Mouse (Mus musculus) kidney, adult 11 months (tissue): Measurements from ENCODE around the gene Ppp1r9b.

ENCODE experiments used
- DNase-seq: peaks from one replicate; pipeline ENCODE4 v3.0.0; 2022

Ppp1r9b gene

GRCm38 (mm10) chr11:94978178-94978915, 12.5 kb upstream of the Ppp1r9b start:
- no peak for DNase-seq

- peak; percentile 92 for DNase-seq
Observed at GRCm38 (mm10) chr11:94978947-94979346, 11.9 kb upstream of the Ppp1r9b start.

DNA sequence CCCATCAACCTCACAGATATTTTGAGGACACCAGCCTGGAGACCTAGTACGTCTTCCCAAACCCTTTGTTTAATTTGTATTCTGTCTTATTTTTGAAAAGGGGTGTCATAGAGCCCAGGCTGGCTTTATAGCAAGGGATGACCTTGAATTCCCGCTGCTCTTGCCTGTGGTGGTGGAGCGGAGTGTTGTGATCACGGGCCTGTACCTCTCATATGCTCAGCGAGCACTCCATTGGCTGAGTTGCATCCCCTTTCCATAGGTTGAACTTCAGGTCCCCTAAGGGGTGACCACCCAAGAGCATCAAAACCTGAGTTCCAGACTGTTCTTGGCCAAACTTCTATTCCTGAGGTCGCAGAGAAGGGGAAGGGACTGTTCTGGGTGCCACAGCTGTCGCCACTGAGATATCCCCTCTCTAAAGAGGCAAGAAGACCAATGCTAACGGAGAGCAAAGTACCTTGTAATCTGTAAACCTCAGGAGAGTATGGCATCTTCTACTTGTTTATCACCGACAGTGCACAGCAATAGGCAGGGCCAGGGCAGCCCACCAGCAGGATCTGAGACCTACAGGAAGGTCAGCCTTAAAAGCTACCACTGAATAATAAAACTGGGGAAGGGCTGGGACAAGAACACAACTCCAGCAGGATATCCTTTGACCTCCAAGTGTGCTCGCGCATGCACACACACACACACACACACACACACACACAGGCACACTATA, 11.2 kb upstream of the Ppp1r9b start:
- no peak for DNase-seq

DNA sequence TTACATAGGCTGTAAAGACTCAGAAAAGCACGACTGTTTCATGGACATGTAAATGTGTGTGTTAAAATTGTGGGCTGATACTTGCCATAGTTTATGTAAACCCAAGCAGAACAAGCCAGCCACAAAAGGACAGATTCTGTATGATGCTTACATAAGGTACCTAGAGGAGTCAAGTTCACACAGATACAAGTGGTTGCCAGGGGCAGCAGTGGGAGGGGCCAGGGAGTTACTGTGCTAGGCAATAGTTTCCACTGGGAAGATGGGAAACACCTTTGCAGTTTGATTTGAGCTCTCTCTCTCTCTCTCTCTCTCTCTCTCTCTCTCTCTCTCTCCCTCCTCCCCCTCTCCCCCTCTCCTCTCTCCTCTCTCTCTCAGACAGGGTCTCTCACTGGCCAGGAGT, 5.7 kb upstream of the Ppp1r9b start:
- DNase-seq: no peak

DNA sequence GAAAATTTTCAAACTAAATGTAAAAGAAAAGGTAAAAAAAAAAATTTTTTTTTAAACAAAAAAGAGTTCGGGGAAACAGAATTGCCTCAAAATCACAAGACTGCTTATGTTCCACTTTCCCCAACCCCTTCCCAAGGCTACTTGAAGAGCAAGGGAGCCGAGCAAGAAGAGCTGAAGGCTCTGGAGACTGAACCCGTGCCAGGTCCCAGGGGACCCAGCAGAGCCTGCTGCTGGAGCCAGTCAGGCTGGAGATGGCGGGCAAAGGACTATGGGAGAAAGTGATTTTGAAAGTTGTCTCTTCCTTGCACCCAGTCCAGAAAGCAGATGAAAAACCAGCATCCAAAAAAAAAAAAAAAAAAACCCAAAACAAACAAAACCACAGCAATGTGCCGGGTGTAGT, 5.0 kb upstream of the Ppp1r9b start:
- DNase-seq: no peak

DNA sequence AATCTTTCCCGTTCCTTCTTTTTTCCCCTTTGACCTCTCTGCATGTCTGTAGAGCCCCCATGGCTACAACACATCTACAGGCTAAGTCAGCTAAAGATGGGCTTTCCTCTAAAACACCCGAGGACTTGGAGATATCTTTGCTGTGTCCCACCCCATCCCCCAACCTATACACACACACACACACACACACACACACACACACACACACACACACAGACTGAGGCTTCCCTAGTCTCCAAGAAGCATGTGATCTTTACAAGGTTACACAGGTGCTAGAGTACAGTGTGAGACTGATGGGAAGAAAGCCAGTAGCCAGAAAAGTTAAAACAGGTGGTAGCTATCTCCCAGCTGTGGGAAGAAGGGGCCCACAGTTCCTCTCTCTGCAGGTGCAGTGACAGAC, 4.4 kb upstream of the Ppp1r9b start:
- no peak for DNase-seq

DNA sequence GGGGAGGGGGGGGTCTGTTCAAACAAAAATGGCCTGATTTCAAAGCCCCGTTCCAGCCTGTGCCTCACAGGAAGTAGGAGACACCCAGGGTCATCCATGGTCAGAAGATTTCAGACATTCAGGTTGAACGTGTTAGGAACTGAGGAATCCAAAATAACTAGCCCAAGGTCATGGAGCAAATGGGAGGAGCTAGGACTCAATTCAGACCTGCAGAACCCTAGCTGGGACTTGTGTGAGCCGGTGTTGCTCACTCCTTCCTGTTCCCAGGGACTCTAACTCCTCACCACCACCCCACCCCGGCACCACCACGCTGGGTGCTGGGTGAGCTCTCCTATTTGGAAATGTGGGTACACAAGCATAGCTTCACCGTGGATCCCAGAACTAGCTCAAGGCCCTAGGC, 3.5 kb upstream of the Ppp1r9b start:
- DNase-seq: no peak

DNA sequence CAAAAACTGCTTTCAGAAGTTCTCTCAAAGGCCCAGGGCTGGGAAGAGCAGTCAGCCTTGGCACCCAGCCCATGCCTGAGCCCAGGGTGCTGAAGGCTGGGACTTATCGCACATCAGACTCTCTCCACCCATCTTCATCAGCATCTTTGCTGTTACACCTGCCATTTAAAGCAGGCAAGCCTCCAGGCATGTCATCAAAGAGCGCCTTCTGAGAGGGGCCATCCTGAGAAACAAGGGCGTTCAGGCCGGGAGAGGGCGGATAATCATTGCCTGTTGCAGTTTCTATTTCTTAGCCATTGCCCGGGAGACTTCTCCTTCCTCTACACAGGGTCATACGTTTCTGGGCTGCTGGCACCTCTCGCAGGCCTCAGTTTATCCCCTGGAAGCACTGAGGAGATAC, 3.0 kb upstream of the Ppp1r9b start:
- no peak for DNase-seq

- no peak for DNase-seq
Observed at GRCm38 (mm10) chr11:94988780-94989561, 1.9 kb upstream of the Ppp1r9b start.

- peak; percentile 84 for DNase-seq
Observed at GRCm38 (mm10) chr11:94989562-94990017, 1.2 kb upstream of the Ppp1r9b start.

DNA sequence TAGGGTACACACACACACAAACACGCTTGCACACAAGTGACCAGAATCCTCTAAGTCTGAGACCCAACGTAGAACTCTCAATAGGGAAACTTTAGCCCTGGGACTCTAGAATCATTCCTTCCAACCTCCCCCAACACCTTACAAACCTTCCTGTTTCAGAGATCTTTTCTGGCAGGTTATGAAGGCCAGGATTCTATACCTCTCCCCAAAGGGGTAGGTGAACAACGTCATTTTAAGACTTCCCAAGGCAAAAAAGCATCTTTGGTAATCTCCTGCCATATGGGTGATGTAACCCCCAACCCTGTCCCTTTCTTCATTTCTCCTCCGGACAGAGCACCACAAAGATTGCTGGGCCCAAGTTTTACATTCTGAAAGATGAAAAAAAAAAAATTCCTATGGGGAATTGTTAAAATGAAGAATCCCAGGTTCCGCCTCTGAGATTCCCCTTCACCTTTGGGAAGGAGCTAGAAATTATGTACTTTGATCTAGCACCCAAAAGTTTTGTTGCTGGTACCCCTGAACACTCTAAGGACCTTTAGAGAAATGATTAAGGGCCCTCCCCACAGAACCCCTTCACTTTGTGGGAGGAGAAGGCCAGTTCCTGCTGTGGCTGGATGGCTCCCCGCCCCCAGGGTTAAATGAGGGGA, 610 bp upstream of the Ppp1r9b start:
- no peak for DNase-seq

DNA sequence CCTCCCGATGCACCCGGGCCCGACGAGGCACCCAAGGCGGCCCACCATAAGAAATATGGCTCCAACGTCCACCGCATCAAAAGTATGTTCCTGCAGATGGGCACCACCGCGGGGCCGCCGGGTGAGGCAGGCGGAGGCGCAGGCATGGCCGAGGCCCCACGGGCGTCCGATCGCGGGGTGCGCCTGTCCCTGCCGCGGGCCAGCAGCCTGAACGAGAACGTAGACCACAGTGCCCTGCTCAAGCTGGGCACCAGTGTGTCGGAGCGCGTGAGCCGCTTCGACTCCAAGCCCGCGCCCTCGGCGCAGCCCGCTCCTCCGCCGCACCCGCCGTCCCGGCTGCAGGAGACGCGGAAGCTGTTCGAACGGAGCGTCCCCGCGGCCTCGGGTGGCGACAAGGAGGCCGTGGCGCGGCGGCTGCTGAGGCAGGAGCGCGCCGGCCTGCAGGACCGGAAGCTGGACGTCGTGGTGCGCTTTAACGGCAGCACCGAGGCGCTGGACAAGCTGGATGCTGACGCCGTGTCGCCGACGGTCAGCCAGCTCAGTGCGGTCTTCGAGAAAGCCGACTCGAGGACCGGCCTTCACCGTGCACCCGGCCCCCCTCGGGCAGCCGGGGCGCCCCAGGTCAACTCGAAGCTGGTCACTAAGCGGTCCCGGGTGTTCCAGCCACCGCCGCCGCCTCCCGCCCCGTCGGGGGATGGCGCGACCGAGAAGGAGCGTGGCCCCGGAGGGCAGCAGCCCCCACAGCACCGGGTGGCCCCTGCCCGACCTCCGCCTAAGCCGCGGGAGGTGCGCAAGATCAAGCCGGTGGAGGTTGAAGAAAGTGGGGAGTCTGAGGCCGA, 1.0 kb downstream of the Ppp1r9b start:
- DNase-seq: no peak

DNA sequence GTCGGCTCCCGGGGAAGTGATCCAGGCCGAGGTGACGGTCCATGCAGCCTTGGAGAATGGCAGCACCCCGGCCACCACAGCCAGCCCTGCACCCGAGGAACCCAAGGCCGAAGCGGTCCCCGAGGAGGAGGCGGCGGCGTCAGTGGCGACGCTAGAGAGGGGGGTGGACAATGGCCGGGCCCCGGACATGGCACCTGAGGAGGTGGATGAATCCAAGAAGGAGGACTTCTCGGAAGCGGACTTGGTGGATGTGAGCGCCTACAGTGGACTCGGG, 1.6 kb downstream of the Ppp1r9b start:
- no peak for DNase-seq

DNA sequence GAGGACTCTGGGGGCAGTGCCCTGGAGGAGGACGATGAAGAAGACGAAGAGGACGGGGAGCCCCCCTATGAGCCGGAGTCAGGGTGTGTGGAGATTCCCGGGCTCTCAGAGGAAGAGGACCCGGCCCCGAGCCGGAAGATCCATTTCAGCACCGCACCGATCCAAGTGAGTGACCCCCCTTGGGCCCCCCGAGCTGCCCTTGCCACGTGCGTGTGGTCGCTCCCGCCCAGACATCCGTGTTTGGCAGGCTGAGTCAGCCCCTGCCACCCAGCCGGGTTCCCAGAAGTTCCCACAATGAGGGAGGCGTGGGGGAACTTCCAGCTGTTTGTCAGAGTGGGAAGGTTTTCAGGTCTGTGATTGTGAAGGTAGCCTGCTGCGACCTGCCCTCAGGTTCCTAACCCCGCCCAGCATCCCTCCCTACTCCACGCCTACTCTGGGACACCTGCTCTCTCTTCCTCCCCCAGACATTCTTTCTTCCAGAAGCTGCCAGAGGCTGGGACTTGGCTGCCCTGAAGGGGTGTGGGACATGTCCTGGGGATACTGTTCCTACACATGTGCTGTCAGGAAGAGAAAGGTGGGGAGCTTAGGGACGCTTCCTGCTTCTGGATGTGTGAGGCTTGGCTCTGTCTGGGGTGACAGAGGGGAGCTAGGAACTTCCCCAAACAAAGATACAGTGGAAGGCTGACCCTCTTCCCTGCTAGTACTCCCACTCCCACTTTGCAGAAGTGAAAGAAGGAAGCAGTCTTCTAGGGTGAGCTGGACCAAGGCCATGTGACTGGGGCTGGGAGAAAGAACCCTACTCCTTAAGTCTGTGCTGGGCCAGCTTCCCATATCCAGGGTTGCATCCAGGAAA, 2.1 kb downstream of the Ppp1r9b start:
- DNase-seq: peak; percentile 72

DNA sequence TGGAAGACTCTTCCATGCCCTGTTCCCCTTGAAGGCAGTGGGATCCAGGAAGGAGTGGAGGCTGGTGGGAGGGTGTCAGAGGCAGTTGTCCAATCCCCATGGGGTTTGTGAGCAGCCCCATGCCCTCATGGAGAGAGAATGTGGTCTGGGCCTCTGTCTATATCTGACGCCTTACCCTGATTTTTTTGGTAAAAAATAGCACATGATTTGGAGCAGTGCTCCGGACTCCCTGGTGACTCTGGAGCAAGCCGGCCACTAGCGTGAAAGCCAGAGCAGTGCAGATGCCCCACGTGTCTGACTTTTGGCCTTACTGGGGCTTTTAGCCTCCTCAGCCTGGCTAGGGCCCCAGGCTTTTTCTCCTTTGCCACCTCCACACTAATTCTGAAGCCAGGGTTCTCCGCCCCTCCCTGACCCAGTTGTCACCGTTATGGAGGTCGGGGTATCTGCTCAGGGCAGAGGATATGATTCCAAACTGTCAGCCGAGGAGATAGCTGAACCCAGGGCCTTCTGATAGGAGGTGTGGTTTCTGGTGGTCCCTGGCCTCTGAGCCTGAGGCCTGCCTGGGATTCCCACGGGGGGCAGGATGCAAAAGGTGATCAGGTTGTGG, 3.5 kb downstream of the Ppp1r9b start:
- no peak for DNase-seq

DNA sequence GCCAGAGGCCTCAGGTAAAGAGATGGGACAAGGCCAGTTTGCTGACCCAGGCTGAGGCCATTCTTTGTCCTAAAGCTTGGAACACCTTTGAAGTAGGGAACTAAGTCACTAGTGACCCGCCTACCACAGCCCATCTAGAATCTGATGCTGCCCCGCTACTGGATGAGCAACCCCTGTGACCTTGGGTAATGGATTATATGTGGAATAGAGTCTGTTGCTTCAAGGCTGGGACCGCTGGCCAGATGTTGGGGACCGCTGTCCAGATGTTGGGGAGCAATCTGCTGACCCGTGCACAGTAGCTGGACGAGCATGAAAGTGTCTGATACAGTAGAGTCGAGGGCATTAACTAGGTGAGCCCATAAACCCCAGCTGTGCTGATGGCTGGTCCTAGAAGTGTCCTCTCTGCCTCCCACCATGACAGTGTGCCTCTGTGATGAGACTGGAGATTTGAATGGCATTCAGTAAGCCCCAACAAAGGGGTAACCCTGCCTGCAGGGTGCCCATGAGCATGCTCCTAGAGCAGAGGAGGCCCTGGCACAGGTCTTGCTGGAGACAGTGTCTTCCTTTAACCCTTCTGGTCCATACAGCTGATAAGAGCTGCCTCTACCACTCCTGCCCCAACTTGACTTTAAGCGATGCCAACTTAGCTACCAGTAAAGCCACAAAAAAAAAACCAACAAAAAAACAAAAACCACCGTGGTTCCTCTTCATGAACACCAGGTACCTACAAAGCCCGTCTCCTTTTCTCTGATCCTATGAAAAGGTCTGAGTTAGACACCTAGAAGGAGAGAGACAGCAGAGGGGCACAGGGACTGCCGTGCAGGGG, 4.3 kb downstream of the Ppp1r9b start:
- DNase-seq: no peak

DNA sequence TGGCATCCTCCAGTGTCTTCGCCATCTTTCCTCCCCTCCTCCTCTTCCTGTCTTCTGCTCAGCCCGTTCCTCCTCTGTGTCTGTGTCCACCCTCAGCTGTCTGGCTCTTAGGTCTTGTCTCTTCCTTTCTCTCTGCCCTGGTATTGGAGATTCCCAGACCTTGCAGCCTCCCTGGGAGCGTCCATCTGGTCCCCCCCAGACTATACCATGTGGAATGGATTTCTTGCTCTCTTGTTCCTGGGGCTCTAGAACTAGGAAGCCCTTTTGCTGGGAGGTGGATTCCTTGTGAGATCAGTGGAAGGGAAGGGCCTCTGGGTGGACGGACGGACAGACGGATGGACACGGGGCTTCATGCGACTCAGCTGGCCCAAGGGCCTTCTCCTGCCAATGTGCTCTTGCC, 5.3 kb downstream of the Ppp1r9b start:
- DNase-seq: no peak

GRCm38 (mm10) chr11:94996984-94997383, 6.1 kb downstream of the Ppp1r9b start:
- no peak for DNase-seq

- DNase-seq: no peak
Observed at GRCm38 (mm10) chr11:94997596-94997995, 6.8 kb downstream of the Ppp1r9b start.

GRCm38 (mm10) chr11:94998041-94998531, 7.3 kb downstream of the Ppp1r9b start:
- no peak for DNase-seq
